Mouse (Mus musculus): Measurements from ENCODE around the gene Ermard. TPM values are rescaled to one million over a fixed set of nuclear protein-coding genes. Genes with fewer than 3 reads are reported as not detected.

Gene Ermard
- total and polyA plus RNA-seq, 2 experiments = 24.9 to 53.6 TPM

GRCm38 (mm10) chr17:15137443-15137842, 96.4 kb downstream of the Ermard start:
- Histone ChIP-seq H3K4me3 (ENCODE audit: insufficient read depth, low read depth, low read length) (no peak overlapping the region), H3K9ac (ENCODE audit: low read depth, low read length) (no peak overlapping the region), H3K27me3 (ENCODE audit: control insufficient read depth, insufficient read depth, low read length) (no peaks in the 10 kb centered on the region), H3K4me1 (ENCODE audit: control insufficient read depth, insufficient read depth, low read length) (peaks cover 3% of the 10 kb centered on the region; the same call in 1 of the 2 replicates), H3K27ac (replicated peaks; ENCODE audit: insufficient read depth, low read depth, low read length) (no peak overlapping the region), H3K36me3 (ENCODE audit: control insufficient read depth, insufficient read depth, low read length) (no peaks in the 10 kb centered on the region), H3K79me2 (ENCODE audit: control insufficient read depth, insufficient read depth, low read length) (no peaks in the 10 kb centered on the region)
- WGBS = 39% methylated on average over 5 of the region's 5 CpGs
- no peak for DNase-seq (ENCODE audit: extremely low read depth, low read depth, low spot score)
- TF ChIP-seq POLR2A (IDR thresholded peaks at IDR 0.05; ENCODE audit: extremely low read depth, insufficient read depth, low read length) (no peak), CTCF (IDR thresholded peaks at IDR 0.05; ENCODE audit: low read depth, low read length) (no peak)

Other genes with a start within 250 kb of the Ermard start
- 0.74 and 0.87 TPM in 2 replicates for gene Wdr27, start 98.0 kb upstream of the Ermard start, total RNA-seq (2014; rRNA removed)
- 1.4 and 2.3 TPM in 2 replicates for gene Wdr27, start 98.0 kb upstream of the Ermard start, polyA plus RNA-seq (2012; rRNA removed)
- 18.5 and 21.1 TPM in 2 replicates for gene 1600012H06Rik, start 98.0 kb upstream of the Ermard start, total RNA-seq (2014; rRNA removed)
- 16.7 and 17.4 TPM in 2 replicates for gene 1600012H06Rik, start 98.0 kb upstream of the Ermard start, polyA plus RNA-seq (2012; rRNA removed)
- gene Phf10, start 79.9 kb upstream of the Ermard start, total RNA-seq (2014; rRNA removed) = 14.0 and 14.4 TPM in 2 replicates
- 7.6 and 7.9 TPM in 2 replicates for gene Phf10, start 79.9 kb upstream of the Ermard start, polyA plus RNA-seq (2012; rRNA removed)
- 6.6 and 7.4 TPM in 2 replicates for gene 9030025P20Rik, start 62.7 kb upstream of the Ermard start, total RNA-seq (2014; rRNA removed)
- gene 9030025P20Rik, start 62.7 kb upstream of the Ermard start, polyA plus RNA-seq (2012; rRNA removed) = 3.5 and 4.6 TPM in 2 replicates
- gene Gm3417, start 62.4 kb upstream of the Ermard start, total RNA-seq (2014; rRNA removed) = not detected in 2 replicates
- gene Gm3417, start 62.4 kb upstream of the Ermard start, polyA plus RNA-seq (2012; rRNA removed) = 0.54 TPM in 1 of 2 replicates, not detected in the other
- 5.6 and 7.1 TPM in 2 replicates for gene Gm3435, start 31.0 kb upstream of the Ermard start, total RNA-seq (2014; rRNA removed)
- 0.67 and 1.3 TPM in 2 replicates for gene Gm3435, start 31.0 kb upstream of the Ermard start, polyA plus RNA-seq (2012; rRNA removed)
- gene Tcte3, start 280 bp downstream of the Ermard start, total RNA-seq (2014; rRNA removed) = not detected in 2 replicates
- not detected in 2 replicates for gene Tcte3, start 280 bp downstream of the Ermard start, polyA plus RNA-seq (2012; rRNA removed)
- 3.8 and 3.9 TPM in 2 replicates for gene Gm3448, start 329 bp downstream of the Ermard start, total RNA-seq (2014; rRNA removed)
- 0.30 and 0.61 TPM in 2 replicates for gene Gm3448, start 329 bp downstream of the Ermard start, polyA plus RNA-seq (2012; rRNA removed)